Mouse (Mus musculus): ENCODE results near the gene Emc8. TPM values are rescaled to one million over a fixed set of nuclear protein-coding genes. Genes with fewer than 3 reads are reported as not detected.

Gene Emc8
- polyA plus RNA-seq, 1 experiment from 2014 or later, result 307 TPM

DNA sequence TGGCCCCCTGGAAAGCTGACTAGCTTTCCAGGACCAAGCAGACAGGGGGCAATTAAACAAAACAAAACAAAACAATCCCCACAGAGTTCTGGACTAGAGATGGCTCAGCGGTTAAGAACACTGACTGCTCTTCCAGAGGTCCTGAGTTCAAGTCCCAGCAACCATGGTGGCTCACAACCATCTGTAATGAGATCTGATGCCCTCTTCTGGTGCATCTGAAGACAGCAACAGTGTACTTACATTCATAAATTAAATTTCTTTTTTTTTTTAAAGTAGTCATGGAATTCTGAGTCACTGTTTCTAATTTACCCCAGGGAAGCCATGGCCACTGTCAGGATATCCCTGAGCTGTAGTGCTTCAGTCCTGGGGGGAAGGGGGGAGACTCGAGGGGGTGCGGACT, 53.9 kb downstream of the Emc8 start:
- WGBS, result 93% methylated on average over 3 of the region's 3 CpGs
- Histone ChIP-seq H3K4me3 (ENCODE audit: low read depth, low read length) (no peak overlapping the region), H3K27me3 (ENCODE audit: control insufficient read depth, insufficient read depth, low read length) (no peaks in the 10 kb centered on the region), H3K4me2 (ENCODE audit: low read depth, low read length, severe bottlenecking) (no peak overlapping the region), H3K4me1 (replicated peaks; ENCODE audit: control insufficient read depth, insufficient read depth, low read length) (peaks cover 8% of the 10 kb centered on the region; the same call in 1 of the 2 replicates), H3K9me3 (ENCODE audit: control insufficient read depth, low read length) (no peaks in the 10 kb centered on the region), H3K27ac (ENCODE audit: low read depth, low read length) (no peak overlapping the region), H3K36me3 (ENCODE audit: control insufficient read depth, insufficient read depth, low read length) (no peaks in the 10 kb centered on the region), H3K9ac (ENCODE audit: low read length) (no peak overlapping the region)
- DNase-seq (ENCODE audit: low spot score), result no peak
- ATAC-seq (replicated peaks; ENCODE audit: low FRiP score), result no peak

- Histone ChIP-seq H3K9me3 (ENCODE audit: control insufficient read depth, low read length) (no peaks in the 10 kb centered on the region), H3K27me3 (ENCODE audit: control insufficient read depth, insufficient read depth, low read length) (no peaks in the 10 kb centered on the region), H3K9ac (ENCODE audit: low read length) (no peak overlapping the region), H3K4me2 (ENCODE audit: low read depth, low read length, severe bottlenecking) (no peak overlapping the region), H3K4me1 (replicated peaks; ENCODE audit: control insufficient read depth, insufficient read depth, low read length) (no peaks in the 10 kb centered on the region; the same call in 1 of the 2 replicates), H3K27ac (ENCODE audit: low read depth, low read length) (no peak overlapping the region), H3K4me3 (ENCODE audit: low read depth, low read length) (no peak overlapping the region), H3K36me3 (ENCODE audit: control insufficient read depth, insufficient read depth, low read length) (no peaks in the 10 kb centered on the region)
- no peak for ATAC-seq (replicated peaks; ENCODE audit: low FRiP score)
- DNase-seq (ENCODE audit: low spot score), result no peak
- 93% methylated on average over 6 of the region's 6 CpGs for WGBS
Measured at GRCm38 (mm10) chr8:120610824-120611223, 57.5 kb downstream of the Emc8 start.

DNA sequence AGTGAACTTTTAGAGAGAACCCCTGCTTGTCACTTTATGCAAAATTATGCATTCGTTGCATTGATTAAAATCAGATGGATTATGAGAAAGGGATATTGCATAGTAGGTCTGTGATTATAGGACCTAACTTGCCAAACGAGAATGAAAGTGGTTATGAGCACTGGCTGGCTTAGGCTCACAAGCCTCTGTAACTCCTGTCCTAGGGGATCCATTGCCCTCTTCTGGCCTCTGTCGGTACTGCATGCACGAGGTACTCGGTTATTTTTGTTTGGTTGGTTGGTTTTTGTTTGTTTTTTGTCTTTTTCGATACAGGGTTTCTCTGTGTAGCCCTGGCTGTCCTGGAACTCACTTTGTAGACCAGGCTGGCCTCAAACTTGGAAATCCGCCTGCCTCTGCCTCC, 60.5 kb downstream of the Emc8 start:
- Histone ChIP-seq H3K9me3 (ENCODE audit: control insufficient read depth, low read length) (no peaks in the 10 kb centered on the region), H3K4me2 (ENCODE audit: low read depth, low read length, severe bottlenecking) (no peak overlapping the region), H3K36me3 (ENCODE audit: control insufficient read depth, insufficient read depth, low read length) (no peaks in the 10 kb centered on the region), H3K27me3 (ENCODE audit: control insufficient read depth, insufficient read depth, low read length) (no peaks in the 10 kb centered on the region), H3K27ac (ENCODE audit: low read depth, low read length) (no peak overlapping the region), H3K4me1 (replicated peaks; ENCODE audit: control insufficient read depth, insufficient read depth, low read length) (no peaks in the 10 kb centered on the region; the same call in 1 of the 2 replicates), H3K9ac (ENCODE audit: low read length) (no peak overlapping the region), H3K4me3 (ENCODE audit: low read depth, low read length) (no peak overlapping the region)
- DNase-seq (ENCODE audit: low spot score) (peak; percentile 87), ATAC-seq (replicated peaks; ENCODE audit: low FRiP score) (0 out of 2 replicates have a peak, but pooled peaks have one; percentile 58)
- WGBS, result 15% methylated on average over 7 of the region's 7 CpGs

DNA sequence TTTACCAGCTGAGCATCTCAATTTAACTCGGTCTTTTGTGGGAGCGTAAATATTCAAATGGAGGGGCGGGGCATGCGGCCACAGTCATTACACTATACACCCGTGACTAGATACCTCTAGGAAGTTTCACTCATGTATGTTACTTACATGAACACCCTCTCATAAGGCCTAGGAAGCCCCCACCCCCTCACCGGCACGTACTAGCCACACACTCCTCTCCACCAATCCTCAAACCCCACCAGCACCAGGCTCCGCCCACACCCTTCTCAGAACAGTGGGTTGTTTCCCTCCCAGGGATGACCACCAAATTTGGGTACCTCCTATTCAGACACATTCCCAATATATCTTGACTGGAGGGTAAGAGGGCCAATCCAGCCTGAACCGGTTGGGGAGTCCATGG, 60.9 kb downstream of the Emc8 start:
- Histone ChIP-seq H3K9me3 (ENCODE audit: control insufficient read depth, low read length) (no peaks in the 10 kb centered on the region), H3K9ac (ENCODE audit: low read length) (no peak overlapping the region), H3K4me3 (ENCODE audit: low read depth, low read length) (no peak overlapping the region), H3K27ac (ENCODE audit: low read depth, low read length) (no peak overlapping the region), H3K4me2 (ENCODE audit: low read depth, low read length, severe bottlenecking) (no peak overlapping the region), H3K27me3 (ENCODE audit: control insufficient read depth, insufficient read depth, low read length) (no peaks in the 10 kb centered on the region), H3K4me1 (replicated peaks; ENCODE audit: control insufficient read depth, insufficient read depth, low read length) (no peaks in the 10 kb centered on the region; the same call in 1 of the 2 replicates), H3K36me3 (ENCODE audit: control insufficient read depth, insufficient read depth, low read length) (no peaks in the 10 kb centered on the region)
- DNase-seq (ENCODE audit: low spot score) (no peak), ATAC-seq (replicated peaks; ENCODE audit: low FRiP score) (0 out of 2 replicates have a peak, but pooled peaks have one; percentile 30)
- 82% methylated on average over 9 of the region's 9 CpGs for WGBS

Other genes with a start within 250 kb of the Emc8 start
- gene Gins2, start 79.3 kb downstream of the Emc8 start, polyA plus RNA-seq (2014; fragmentation: Nextera tagmentation; extraction: Ambion mirVana), result 105 and 115 TPM in 2 replicates
- gene 1190005I06Rik, start 20.9 kb downstream of the Emc8 start, polyA plus RNA-seq (2014; fragmentation: Nextera tagmentation; extraction: Ambion mirVana), result 1.6 and 2.3 TPM in 2 replicates
- 3.3 and 3.5 TPM in 2 replicates for gene Gm27021, start 494 bp downstream of the Emc8 start, polyA plus RNA-seq (2014; fragmentation: Nextera tagmentation; extraction: Ambion mirVana)
- 812 and 850 TPM in 2 replicates for gene Cox4i1, start 351 bp downstream of the Emc8 start, polyA plus RNA-seq (2014; fragmentation: Nextera tagmentation; extraction: Ambion mirVana)
- gene Irf8, start 67.8 kb upstream of the Emc8 start, polyA plus RNA-seq (2014; fragmentation: Nextera tagmentation; extraction: Ambion mirVana), result 2.7 and 3.7 TPM in 2 replicates